19 mouse cellular contexts compared by ENCODE assay signal in genomic region chr5:118588381-118588925, GRCm38 (mm10). TPM values are rescaled to one million over a fixed set of nuclear protein-coding genes. Genes with fewer than 3 reads are reported as not detected.
A peak's percentile ranks its signal among the peaks of the same experiment; 100 is the strongest.
DNase-seq lines count a peak whose midpoint lies in the region; ATAC-seq and TF ChIP-seq lines count a peak whose summit lies in the region.
"Had no signal": no experiment of that assay in that cellular context is flagged by ENCODE, and none has a peak within 500 bp of the region (broad histone marks: within the 10 kb centered on the region; RNA-seq: fewer than 3 reads in every experiment).

No protein-coding gene starts in this region.

- no peak for TF ChIP-seq EP300 in liver, postnatal 0 days (IDR thresholded peaks at IDR 0.05; ENCODE audit: low read depth)

- peaks cover 22% of the 10 kb centered on the region for H3K4me1 ChIP-seq in liver, adult 2 months (ENCODE audit: control insufficient read depth, insufficient read depth, low read length)
- peaks cover 43% of the 10 kb centered on the region for H3K4me1 ChIP-seq in liver, postnatal 0 days (ENCODE audit: insufficient read depth)
- H3K4me1 ChIP-seq in limb, embryonic 10.5 days = peaks cover 62% of the 10 kb centered on the region

- TF ChIP-seq CTCF in liver, adult 2 months (IDR thresholded peaks at IDR 0.05; ENCODE audit: low read depth, low read length) = no peak
- TF ChIP-seq CTCF in liver, postnatal 0 days (IDR thresholded peaks at IDR 0.05; ENCODE audit: low read depth) = no peak

- no peaks in the 10 kb centered on the region for H3K27me3 ChIP-seq in liver, adult 2 months (ENCODE audit: control insufficient read depth, insufficient read depth, low read length)
- H3K27me3 ChIP-seq in liver, postnatal 0 days (ENCODE audit: insufficient read depth, low read length) = no peaks in the 10 kb centered on the region
- H3K27me3 ChIP-seq in limb, embryonic 10.5 days (ENCODE audit: low read depth, poor library complexity, severe bottlenecking) = no peaks in the 10 kb centered on the region
- H3K27me3 ChIP-seq: CH12.LX; embryonic facial prominence, embryonic 13.5 days; lung, embryonic 15.5 days; stomach, embryonic 15.5 days had no signal

- H3K4me3 ChIP-seq in liver, adult 2 months (ENCODE audit: insufficient read depth, low read depth, low read length) = no peak overlapping the region
- no peak overlapping the region for H3K4me3 ChIP-seq in liver, postnatal 0 days (ENCODE audit: low read depth, low read length)
- H3K4me3 ChIP-seq in limb, embryonic 10.5 days = no peak overlapping the region
- H3K4me3 ChIP-seq: embryonic facial prominence, embryonic 13.5 days; lung, embryonic 15.5 days; stomach, embryonic 15.5 days had no signal

- ATAC-seq in liver, postnatal 0 days = no peak; the same call in 1 of the 2 replicates
- ATAC-seq: forebrain, postnatal 0 days; midbrain, embryonic 16.5 days had no signal

- peak; percentile 82 for DNase-seq in liver, adult 2 months (ENCODE audit: extremely low read depth, low read depth, low spot score)
- no peak for DNase-seq in liver, postnatal 0 days
- peak; percentile 40 for DNase-seq in 416B (ENCODE audit: low read depth)
- peak; percentile 72 for DNase-seq in CD4-positive helper T cell, adult 2 months (ENCODE audit: low read depth, low spot score)
- no peak for DNase-seq in limb, embryonic 10.5 days (ENCODE audit: low spot score)
- DNase-seq in gastrocnemius, adult 18-20 months (ENCODE audit: low spot score) = no peak
- no peak for DNase-seq in layer of hippocampus, adult 9-10 months (ENCODE audit: low spot score)
- DNase-seq: adrenal gland, postnatal 25 days; cerebellum, adult 11 months; cerebellum, postnatal 10 days; forebrain, postnatal 0 days; kidney, adult 2 months; kidney, postnatal 25 days; layer of hippocampus, adult 9-11 months had no signal

- H3K27ac ChIP-seq in liver, adult 2 months (replicated peaks; ENCODE audit: insufficient read depth, low read depth, low read length) = no peak overlapping the region
- H3K27ac ChIP-seq in liver, postnatal 0 days (ENCODE audit: low read depth) = no peak overlapping the region
- 0 out of 2 replicates have a peak overlapping the region, but pooled peaks have one; percentile 7 for H3K27ac ChIP-seq in limb, embryonic 10.5 days
- H3K27ac ChIP-seq: embryonic facial prominence, embryonic 13.5 days; lung, embryonic 15.5 days; stomach, embryonic 15.5 days had no signal

- no peaks in the 10 kb centered on the region for H3K36me3 ChIP-seq in liver, adult 2 months (ENCODE audit: control insufficient read depth, insufficient read depth, low read length)
- H3K36me3 ChIP-seq in liver, postnatal 0 days (replicated peaks; ENCODE audit: insufficient read depth, low read length) = no peaks in the 10 kb centered on the region; the same call in 1 of the 2 replicates
- H3K36me3 ChIP-seq in limb, embryonic 10.5 days = no peaks in the 10 kb centered on the region
- H3K36me3 ChIP-seq: embryonic facial prominence, embryonic 13.5 days; lung, embryonic 15.5 days; stomach, embryonic 15.5 days had no signal

- WGBS in liver, adult 2 months = 31% methylated on average over 6 of the region's 6 CpGs
- WGBS in liver, postnatal 0 days (ENCODE audit: insufficient replicate concordance) = 73% methylated on average over 6 of the region's 6 CpGs
- 76% methylated on average over 6 of the region's 6 CpGs for WGBS in limb, embryonic 10.5 days

- H3K9ac ChIP-seq in liver, adult 2 months (ENCODE audit: low read depth, low read length) = no peak overlapping the region
- H3K9ac ChIP-seq in liver, postnatal 0 days (replicated peaks) = no peak overlapping the region
- H3K9ac ChIP-seq: embryonic facial prominence, embryonic 13.5 days; forebrain, postnatal 0 days; lung, embryonic 15.5 days; stomach, embryonic 15.5 days had no signal

- H3K9me3 ChIP-seq in liver, postnatal 0 days (ENCODE audit: low read length) = no peaks in the 10 kb centered on the region
- no peaks in the 10 kb centered on the region for H3K9me3 ChIP-seq in limb, embryonic 10.5 days (replicated peaks)
- H3K9me3 ChIP-seq: embryonic facial prominence, embryonic 13.5 days; lung, embryonic 15.5 days; stomach, embryonic 15.5 days had no signal

- no peak overlapping the region for H3K4me2 ChIP-seq in liver, postnatal 0 days (ENCODE audit: low read depth, low read length)
- H3K4me2 ChIP-seq: embryonic facial prominence, embryonic 13.5 days; lung, embryonic 15.5 days; stomach, embryonic 15.5 days had no signal

- peaks cover 46% of the 10 kb centered on the region; the same call in 1 of the 2 replicates for H3K79me2 ChIP-seq in liver, adult 2 months (ENCODE audit: control insufficient read depth, insufficient read depth, low read length)

- TF ChIP-seq POLR2A in liver, adult 2 months (IDR thresholded peaks at IDR 0.05; ENCODE audit: extremely low read depth, insufficient read depth, low read length) = no peak

RNA-seq across cellular contexts. Expression of gene Med13l, which starts 28.0 kb away (rescaled TPM):
- 5.0 and 6.6 TPM in 2 replicates for total RNA-seq in liver, adult 2 months (2014; rRNA removed)
- 3.2 and 4.2 TPM in 2 replicates for polyA plus RNA-seq in liver, adult 2 months (2012; rRNA removed)
- polyA plus RNA-seq in liver, postnatal 0 days (2015; fragmentation: Nextera tagmentation; extraction: Ambion mirVana) = 4.5 and 5.9 TPM in 2 replicates
- polyA plus RNA-seq in limb, embryonic 10.5 days (2016; fragmentation: Nextera tagmentation; extraction: Ambion mirVana) = 11.1 and 13.9 TPM in 2 replicates
- total RNA-seq in gastrocnemius, adult 18-20 months (2021) = 10 to 100 TPM; 25.1 to 25.6 TPM

Comparison
In these comparisons a context has a peak if more than half of its experiments do, and no peak if none do; other contexts are left out.
1. DNase-seq: peak in liver, adult 2 months (single experiment), 416B (single experiment) and CD4-positive helper T cell, adult 2 months (single experiment); none in liver, postnatal 0 days (single experiment), limb, embryonic 10.5 days (single experiment), gastrocnemius, adult 18-20 months (single experiment) and layer of hippocampus, adult 9-10 months (single experiment).